12 mouse cellular contexts compared by ENCODE assay signal in genomic region chr5:136395600-136396195, GRCm38 (mm10).
DNase-seq lines count a peak whose midpoint lies in the region; ATAC-seq and TF ChIP-seq lines count a peak whose summit lies in the region.
"Had no signal": no experiment of that assay in that cellular context is flagged by ENCODE, and none has a peak within 500 bp of the region (broad histone marks: within the 10 kb centered on the region; RNA-seq: fewer than 3 reads in every experiment).

No protein-coding gene starts in this region.

- H3K27me3 ChIP-seq in lung, embryonic 15.5 days, result no peaks in the 10 kb centered on the region
- H3K27me3 ChIP-seq in heart, adult 2 months (ENCODE audit: control insufficient read depth, insufficient read depth, low read length), result no peaks in the 10 kb centered on the region
- H3K27me3 ChIP-seq: liver, embryonic 13.5 days had no signal

- no peak for TF ChIP-seq EP300 in heart, adult 2 months (IDR thresholded peaks at IDR 0.05; ENCODE audit: insufficient read depth, low read depth, low read length)

- no peak for TF ChIP-seq CTCF in heart, adult 2 months (IDR thresholded peaks at IDR 0.05)
- no peak for TF ChIP-seq CTCF in layer of hippocampus, adult 2 months (conservative IDR thresholded peaks at IDR 0.05)

- H3K4me3 ChIP-seq in lung, embryonic 15.5 days, result no peak overlapping the region
- H3K4me3 ChIP-seq in heart, adult 2 months, result no peak overlapping the region
- no peak overlapping the region for H3K4me3 ChIP-seq in layer of hippocampus, adult 2 months
- H3K4me3 ChIP-seq: liver, embryonic 13.5 days had no signal

- WGBS in lung, embryonic 15.5 days, result 61% methylated on average over 3 of the region's 3 CpGs
- 46% methylated on average over 3 of the region's 3 CpGs for WGBS in heart, adult 2 months

- no peak for TF ChIP-seq POLR2A in heart, adult 2 months (IDR thresholded peaks at IDR 0.05; ENCODE audit: insufficient read depth, low read depth, low read length)

- H3K9me3 ChIP-seq in lung, embryonic 15.5 days, result no peaks in the 10 kb centered on the region
- H3K9me3 ChIP-seq: liver, embryonic 13.5 days had no signal

- no peaks in the 10 kb centered on the region for H3K79me2 ChIP-seq in heart, adult 2 months (replicated peaks; ENCODE audit: control insufficient read depth, insufficient read depth, low read length)

- intact Hi-C loops in heart, adult 2 months (cut with DNase I), result no loop called here
- intact Hi-C loops in heart, postnatal 14 days (cut with DNase I), result no loop called here

- peak overlapping the region; percentile 65 for H3K27ac ChIP-seq in lung, embryonic 15.5 days
- H3K27ac ChIP-seq in heart, adult 2 months, result peak overlapping the region; percentile 62
- no peak overlapping the region for H3K27ac ChIP-seq in layer of hippocampus, adult 2 months
- H3K27ac ChIP-seq: liver, embryonic 13.5 days had no signal

- ATAC-seq in lung, embryonic 15.5 days (ENCODE audit: borderline replicate concordance, extremely low read depth, low FRiP score, low TSS enrichment), result no peak
- no peak for ATAC-seq in erythroid progenitor cell, adult 5-6 weeks (replicated peaks; ENCODE audit: low FRiP score, poor library complexity, severe bottlenecking)

- no peak overlapping the region for H3K4me2 ChIP-seq in lung, embryonic 15.5 days
- H3K4me2 ChIP-seq: liver, embryonic 13.5 days; midbrain, embryonic 11.5 days had no signal

- DNase-seq in lung, adult 18-20 months, result no peak
- peak; percentile 45 to 55 for DNase-seq in heart, adult 2 months
- DNase-seq in heart, postnatal 14 days, result peak; percentile 26 to 50
- DNase-seq in left cerebral cortex, adult 8-10 months (ENCODE audit: low spot score in 2 of 2), result no peak
- no peak for DNase-seq in layer of hippocampus, adult 2 months (ENCODE audit: low spot score in 2 of 2)
- DNase-seq: adrenal gland, postnatal 36 days; cerebellum, adult 11-12 months; liver, embryonic 13.5 days; thymus, postnatal 36 days had no signal

- H3K9ac ChIP-seq in lung, embryonic 15.5 days, result no peak overlapping the region
- no peak overlapping the region for H3K9ac ChIP-seq in heart, adult 2 months (ENCODE audit: low read depth, low read length)
- H3K9ac ChIP-seq: liver, embryonic 13.5 days had no signal

- peaks cover 39% of the 10 kb centered on the region for H3K4me1 ChIP-seq in lung, embryonic 15.5 days
- H3K4me1 ChIP-seq in heart, adult 2 months (ENCODE audit: control insufficient read depth, insufficient read depth, low read length), result peaks cover 6% of the 10 kb centered on the region

- no peaks in the 10 kb centered on the region for H3K36me3 ChIP-seq in lung, embryonic 15.5 days
- H3K36me3 ChIP-seq in heart, adult 2 months (ENCODE audit: control insufficient read depth, insufficient read depth, low read length), result peaks cover 2% of the 10 kb centered on the region; the same call in 1 of the 2 replicates

Comparison
In these comparisons a context has a peak if more than half of its experiments do, and no peak if none do; other contexts are left out.
1. DNase-seq: peak in heart, adult 2 months (2 of 2) and heart, postnatal 14 days (2 of 2); none in lung, adult 18-20 months (0 of 2), left cerebral cortex, adult 8-10 months (0 of 2) and layer of hippocampus, adult 2 months (0 of 2).